Comparison of ENCODE assay signal across 8 mouse cellular contexts in the genomic region with DNA sequence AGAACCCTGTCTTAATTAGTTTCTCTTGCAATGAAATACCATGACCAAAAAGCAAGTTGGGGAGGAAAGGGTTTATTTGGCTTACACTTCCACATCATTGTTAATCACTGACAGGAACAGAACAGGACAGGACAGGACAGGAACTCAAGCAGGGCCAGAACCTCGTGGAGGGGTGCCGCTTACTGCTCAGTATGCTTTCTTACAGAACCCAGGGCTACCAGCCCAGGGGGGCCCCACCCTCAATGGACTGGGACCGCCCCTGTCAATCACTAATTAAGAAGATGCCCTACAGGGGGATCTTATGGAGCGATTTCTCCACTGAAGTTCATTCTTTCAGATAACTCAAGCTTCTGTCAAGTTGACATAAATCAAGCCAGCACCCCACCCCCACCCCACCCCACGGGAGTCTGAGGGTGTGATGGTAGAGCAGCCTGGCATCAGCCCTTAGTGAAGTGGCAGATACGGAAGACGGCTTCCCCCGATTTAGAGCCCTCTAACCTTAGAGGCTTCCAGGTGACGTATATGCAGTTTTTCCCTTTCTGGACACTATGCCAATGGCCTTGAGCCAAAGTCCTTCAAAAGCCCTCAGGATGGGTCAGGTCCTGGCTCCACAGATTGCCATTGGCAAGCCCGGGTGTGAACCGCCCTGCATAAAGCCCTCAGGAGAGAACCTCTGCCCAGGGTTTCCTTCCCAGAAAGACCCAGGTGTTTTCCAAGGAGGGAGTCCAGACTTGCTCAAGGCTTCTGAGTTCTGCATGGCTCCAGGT. TPM values are rescaled to one million over a fixed set of nuclear protein-coding genes. Genes with fewer than 3 reads are reported as not detected.
DNase-seq lines count a peak whose midpoint lies in the region; ATAC-seq and TF ChIP-seq lines count a peak whose summit lies in the region.

No protein-coding gene starts in this region.

- no peaks in the 10 kb centered on the region for H3K27me3 ChIP-seq in hindbrain, embryonic 14.5 days (ENCODE audit: control insufficient read depth, insufficient read depth, low read length)
- peaks cover 35% of the 10 kb centered on the region for H3K27me3 ChIP-seq in liver, embryonic 11.5 days (replicated peaks; ENCODE audit: control insufficient read depth, insufficient read depth, low read length)
- no peaks in the 10 kb centered on the region for H3K27me3 ChIP-seq in neural tube, embryonic 12.5 days (replicated peaks)

- DNase-seq in layer of hippocampus, adult 2 months (ENCODE audit: low spot score in 2 of 2) = no peak
- DNase-seq in layer of hippocampus, adult 18-20 months (ENCODE audit: low spot score in 2 of 2) = no peak
- no peak for DNase-seq in hindbrain, embryonic 14.5 days (ENCODE audit: low spot score)
- no peak for DNase-seq in liver, embryonic 11.5 days (ENCODE audit: low spot score)
- no peak for DNase-seq in natural killer cell, adult 2 months (ENCODE audit: low spot score in 2 of 2)
- no peak for DNase-seq in layer of hippocampus, postnatal 10 days (ENCODE audit: low spot score in 2 of 2)

- peak overlapping the region; percentile 62 for H3K4me2 ChIP-seq in hindbrain, embryonic 14.5 days (replicated peaks)
- H3K4me2 ChIP-seq in liver, embryonic 11.5 days = peak overlapping the region; percentile 65
- H3K4me2 ChIP-seq in neural tube, embryonic 12.5 days (replicated peaks) = peak overlapping the region; percentile 88

- ATAC-seq in hindbrain, embryonic 14.5 days (ENCODE audit: low FRiP score) = no peak
- no peak for ATAC-seq in liver, embryonic 11.5 days (replicated peaks; ENCODE audit: low FRiP score)
- no peak for ATAC-seq in neural tube, embryonic 12.5 days (ENCODE audit: low FRiP score, low read depth)
- ATAC-seq in CD4-positive, CD25-positive, alpha-beta regulatory T cell, adult 4 months = no peak

- TF ChIP-seq CTCF in layer of hippocampus, adult 2 months (conservative IDR thresholded peaks at IDR 0.05) = no peak

- peaks cover 34% of the 10 kb centered on the region for H3K4me1 ChIP-seq in hindbrain, embryonic 14.5 days (replicated peaks; ENCODE audit: control insufficient read depth, insufficient read depth, low read length)
- H3K4me1 ChIP-seq in liver, embryonic 11.5 days (replicated peaks; ENCODE audit: control insufficient read depth, insufficient read depth, low read length) = peaks cover 21% of the 10 kb centered on the region
- H3K4me1 ChIP-seq in neural tube, embryonic 12.5 days = peaks cover 43% of the 10 kb centered on the region

- H3K9ac ChIP-seq in hindbrain, embryonic 14.5 days = peak overlapping the region; percentile 95
- H3K9ac ChIP-seq in liver, embryonic 11.5 days (ENCODE audit: low read depth, low read length) = peak overlapping the region; percentile 69; the same call in 1 of the 2 replicates
- H3K9ac ChIP-seq in neural tube, embryonic 12.5 days = peak overlapping the region; percentile 93; the same call in 1 of the 2 replicates

- no peaks in the 10 kb centered on the region for H3K9me3 ChIP-seq in hindbrain, embryonic 14.5 days (ENCODE audit: control insufficient read depth, low read length)
- H3K9me3 ChIP-seq in liver, embryonic 11.5 days (ENCODE audit: control insufficient read depth, low read length) = no peaks in the 10 kb centered on the region
- H3K9me3 ChIP-seq in neural tube, embryonic 12.5 days = no peaks in the 10 kb centered on the region

- WGBS in hindbrain, embryonic 14.5 days = 15% methylated on average over 11 of the region's 11 CpGs
- 31% methylated on average over 11 of the region's 11 CpGs for WGBS in liver, embryonic 11.5 days
- WGBS in neural tube, embryonic 12.5 days = 19% methylated on average over 11 of the region's 11 CpGs

- peak overlapping the region; percentile 91; the same call in 1 of the 2 replicates for H3K27ac ChIP-seq in layer of hippocampus, adult 2 months
- peak overlapping the region; percentile 99 for H3K27ac ChIP-seq in hindbrain, embryonic 14.5 days
- H3K27ac ChIP-seq in liver, embryonic 11.5 days (ENCODE audit: low read depth, low read length) = peak overlapping the region; percentile 77
- H3K27ac ChIP-seq in neural tube, embryonic 12.5 days = 0 out of 2 replicates have a peak overlapping the region, but pooled peaks have one; percentile 20

- H3K4me3 ChIP-seq in layer of hippocampus, adult 2 months = no peak overlapping the region
- H3K4me3 ChIP-seq in hindbrain, embryonic 14.5 days (replicated peaks; ENCODE audit: low read length) = peak overlapping the region; percentile 83
- H3K4me3 ChIP-seq in liver, embryonic 11.5 days (ENCODE audit: low read depth, low read length) = peak overlapping the region; percentile 61
- H3K4me3 ChIP-seq in neural tube, embryonic 12.5 days = peak overlapping the region; percentile 72; the same call in 1 of the 2 replicates

- peaks cover 31% of the 10 kb centered on the region for H3K36me3 ChIP-seq in hindbrain, embryonic 14.5 days (replicated peaks; ENCODE audit: control insufficient read depth, insufficient read depth)
- H3K36me3 ChIP-seq in liver, embryonic 11.5 days (ENCODE audit: control insufficient read depth, insufficient read depth, low read length) = peaks cover 5% of the 10 kb centered on the region; the same call in 1 of the 2 replicates
- peaks cover 33% of the 10 kb centered on the region for H3K36me3 ChIP-seq in neural tube, embryonic 12.5 days

RNA-seq across cellular contexts. Expression of gene Plxnb1, which starts 1.2 kb away (rescaled TPM):
- 10 to 100 TPM; 84.4 to 92.7 TPM for total RNA-seq in layer of hippocampus, adult 2 months (2021)
- total RNA-seq in layer of hippocampus, adult 18-20 months (2021) = 10 to 100 TPM; 70.4 to 76.5 TPM
- polyA plus RNA-seq in hindbrain, embryonic 14.5 days (2014; fragmentation: Nextera tagmentation; extraction: Ambion mirVana) = 14.2 and 16.6 TPM in 2 replicates
- polyA plus RNA-seq in liver, embryonic 11.5 days (2014; fragmentation: Nextera tagmentation; extraction: Ambion mirVana) = 5.8 and 7.4 TPM in 2 replicates
- 33.3 and 38.3 TPM in 2 replicates for polyA plus RNA-seq in neural tube, embryonic 12.5 days (2016; fragmentation: Nextera tagmentation; extraction: Ambion mirVana)
- polyA plus RNA-seq in CD4-positive, CD25-positive, alpha-beta regulatory T cell, adult 4 months (2017; shearing (Covaris generic)) = 1 to 10 TPM in 1 of 2 experiments, under 1 TPM in 1; 0.94 to 1.2 TPM
- total RNA-seq in layer of hippocampus, postnatal 10 days (2021) = 10 to 100 TPM; 87.8 to 89.8 TPM

RNA-seq across cellular contexts. Expression of gene Tma7, which starts 11.6 kb away (rescaled TPM):
- 100 to 1,000 TPM; 295 to 309 TPM for total RNA-seq in layer of hippocampus, adult 2 months (2021)
- 100 to 1,000 TPM; 286 to 308 TPM for total RNA-seq in layer of hippocampus, adult 18-20 months (2021)
- 710 and 800 TPM in 2 replicates for polyA plus RNA-seq in hindbrain, embryonic 14.5 days (2014; fragmentation: Nextera tagmentation; extraction: Ambion mirVana)
- polyA plus RNA-seq in liver, embryonic 11.5 days (2014; fragmentation: Nextera tagmentation; extraction: Ambion mirVana) = 716 and 742 TPM in 2 replicates
- 739 and 773 TPM in 2 replicates for polyA plus RNA-seq in neural tube, embryonic 12.5 days (2016; fragmentation: Nextera tagmentation; extraction: Ambion mirVana)
- polyA plus RNA-seq in CD4-positive, CD25-positive, alpha-beta regulatory T cell, adult 4 months (2017; shearing (Covaris generic)) = 100 to 1,000 TPM; 679 to 933 TPM
- 100 to 1,000 TPM; 331 to 333 TPM for total RNA-seq in layer of hippocampus, postnatal 10 days (2021)

RNA-seq across cellular contexts. Expression of gene Ccdc51, which starts 11.7 kb away (rescaled TPM):
- total RNA-seq in layer of hippocampus, adult 2 months (2021) = 1 to 10 TPM; 7.6 to 8.1 TPM
- 1 to 10 TPM; 8.7 to 9.3 TPM for total RNA-seq in layer of hippocampus, adult 18-20 months (2021)
- 11.2 and 11.3 TPM in 2 replicates for polyA plus RNA-seq in hindbrain, embryonic 14.5 days (2014; fragmentation: Nextera tagmentation; extraction: Ambion mirVana)
- 21.9 TPM in 2 replicates for polyA plus RNA-seq in liver, embryonic 11.5 days (2014; fragmentation: Nextera tagmentation; extraction: Ambion mirVana)
- 14.5 and 15.0 TPM in 2 replicates for polyA plus RNA-seq in neural tube, embryonic 12.5 days (2016; fragmentation: Nextera tagmentation; extraction: Ambion mirVana)
- polyA plus RNA-seq in CD4-positive, CD25-positive, alpha-beta regulatory T cell, adult 4 months (2017; shearing (Covaris generic)) = 10 to 100 TPM; 13.5 to 16.0 TPM
- 1 to 10 TPM; 6.1 to 7.3 TPM for total RNA-seq in layer of hippocampus, postnatal 10 days (2021)

RNA-seq across cellular contexts. Expression of gene Atrip, which starts 20.0 kb away (rescaled TPM):
- 10 to 100 TPM; 25.0 to 31.9 TPM for total RNA-seq in layer of hippocampus, adult 2 months (2021)
- total RNA-seq in layer of hippocampus, adult 18-20 months (2021) = 10 to 100 TPM; 23.7 to 28.0 TPM
- 29.0 and 29.8 TPM in 2 replicates for polyA plus RNA-seq in hindbrain, embryonic 14.5 days (2014; fragmentation: Nextera tagmentation; extraction: Ambion mirVana)
- polyA plus RNA-seq in liver, embryonic 11.5 days (2014; fragmentation: Nextera tagmentation; extraction: Ambion mirVana) = 24.3 and 28.9 TPM in 2 replicates
- polyA plus RNA-seq in neural tube, embryonic 12.5 days (2016; fragmentation: Nextera tagmentation; extraction: Ambion mirVana) = 29.8 and 30.1 TPM in 2 replicates
- 10 to 100 TPM; 23.4 to 32.1 TPM for polyA plus RNA-seq in CD4-positive, CD25-positive, alpha-beta regulatory T cell, adult 4 months (2017; shearing (Covaris generic))
- total RNA-seq in layer of hippocampus, postnatal 10 days (2021) = 10 to 100 TPM; 28.5 to 29.9 TPM

RNA-seq across cellular contexts. Expression of gene Trex1, which starts 34.4 kb away (rescaled TPM):
- 10 to 100 TPM; 12.9 to 15.4 TPM for total RNA-seq in layer of hippocampus, adult 2 months (2021)
- 10 to 100 TPM; 14.6 to 16.6 TPM for total RNA-seq in layer of hippocampus, adult 18-20 months (2021)
- polyA plus RNA-seq in hindbrain, embryonic 14.5 days (2014; fragmentation: Nextera tagmentation; extraction: Ambion mirVana) = 9.7 and 16.2 TPM in 2 replicates
- polyA plus RNA-seq in liver, embryonic 11.5 days (2014; fragmentation: Nextera tagmentation; extraction: Ambion mirVana) = 8.9 and 9.7 TPM in 2 replicates
- 8.9 and 10.6 TPM in 2 replicates for polyA plus RNA-seq in neural tube, embryonic 12.5 days (2016; fragmentation: Nextera tagmentation; extraction: Ambion mirVana)
- polyA plus RNA-seq in CD4-positive, CD25-positive, alpha-beta regulatory T cell, adult 4 months (2017; shearing (Covaris generic)) = 10 to 100 TPM; 36.2 to 61.7 TPM
- total RNA-seq in layer of hippocampus, postnatal 10 days (2021) = 10 to 100 TPM; 11.9 to 13.2 TPM

Comparison
In these comparisons a context has a peak if more than half of its experiments do, and no peak if none do; other contexts are left out.
1. H3K27ac ChIP-seq: peak in every context shown above with its lines; median percentile 99 in hindbrain, embryonic 14.5 days; 91 in layer of hippocampus, adult 2 months; 77 in liver, embryonic 11.5 days; 20 in neural tube, embryonic 12.5 days.